Mouse (Mus musculus) G1E (cell line): ENCODE results near the gene S1pr5. TPM values are rescaled to one million over a fixed set of nuclear protein-coding genes. Genes with fewer than 3 reads are reported as not detected.

ENCODE experiments used
- ATAC-seq: 2 replicates; pipeline ENCODE4 v1.8.0; 2016; ENCODE audit warnings: mild to moderate bottlenecking; ENCODE audit not compliant: insufficient number of reproducible peaks, poor library complexity, low FRiP score, severe bottlenecking; ENCODE audit errors: extremely low read depth
- DNase-seq: peaks from one replicate; pipeline ENCODE4 v3.0.0; 2012; ENCODE audit warnings: low spot score
- H3K27me3 ChIP-seq: 2 replicates; pipeline ENCODE4 v1.6.1; 2012; ENCODE audit warnings: mild to moderate bottlenecking, low read length, inconsistent platforms; ENCODE audit not compliant: insufficient read depth
- H3K36me3 ChIP-seq: replicated peaks from 2 replicates; pipeline ENCODE3; 2012; ENCODE audit warnings: mild to moderate bottlenecking, inconsistent platforms
- H3K4me1 ChIP-seq: 2 replicates; pipeline ENCODE4 v1.6.1; 2012; ENCODE audit warnings: low read depth, low read length, inconsistent platforms, mixed read lengths; ENCODE audit not compliant: insufficient read depth
- H3K4me3 ChIP-seq: 2 replicates; pipeline ENCODE4 v1.5.1; 2012; ENCODE audit warnings: low read depth, mild to moderate bottlenecking, inconsistent platforms, low read length, moderate library complexity, mixed read lengths
- H3K9me3 ChIP-seq: replicated peaks from 2 replicates; pipeline ENCODE4 v1.6.1; 2012; ENCODE audit warnings: inconsistent platforms
- CTCF ChIP-seq: IDR thresholded peaks from 2 replicates; pipeline ENCODE4 v1.5.1; 2012; ENCODE audit warnings: low read depth, low read length, inconsistent platforms, mixed read lengths
- GATA1 ChIP-seq: IDR thresholded peaks from 2 replicates; pipeline ENCODE4 v1.6.1; 2012; ENCODE audit warnings: borderline replicate concordance, low read length, inconsistent platforms, mixed read lengths
- GATA2 ChIP-seq: IDR thresholded peaks from 2 replicates; pipeline ENCODE4 v1.6.1; 2012; ENCODE audit warnings: low read depth, low read length, inconsistent platforms, borderline replicate concordance
- POLR2AphosphoS5 ChIP-seq: IDR thresholded peaks from 2 replicates; pipeline ENCODE4 v1.6.1; 2012; ENCODE audit warnings: low read depth, low read length, inconsistent platforms; ENCODE audit not compliant: insufficient replicate concordance
- TAL1 ChIP-seq: conservative IDR thresholded peaks from 2 replicates; pipeline ENCODE4 v1.6.1; 2012; ENCODE audit warnings: low read depth, low read length, inconsistent platforms, mixed read lengths
- polyA plus RNA-seq: library from polyadenylated mRNA; stranded (reverse); fragments of >175 nt; gene quantifications from 2 replicates; pipeline ENCODE4 v1.2.3, GENCODE M21; 2012
- total RNA-seq, 2 experiments: library from RNA; stranded (forward) in 1 of 2; stranded (reverse) in 1 of 2; fragments of 200-1000 nt in 1 of 2; fragments of >200 nt in 1 of 2; fragmentation: Nextera tagmentation in 1 of 2; gene quantifications; 2 replicates each; pipeline ENCODE4 v1.2.3; 2014 to 2017

Gene S1pr5
- total and polyA plus RNA-seq, 3 experiments = 0.11 TPM; not detected in 2

DNA sequence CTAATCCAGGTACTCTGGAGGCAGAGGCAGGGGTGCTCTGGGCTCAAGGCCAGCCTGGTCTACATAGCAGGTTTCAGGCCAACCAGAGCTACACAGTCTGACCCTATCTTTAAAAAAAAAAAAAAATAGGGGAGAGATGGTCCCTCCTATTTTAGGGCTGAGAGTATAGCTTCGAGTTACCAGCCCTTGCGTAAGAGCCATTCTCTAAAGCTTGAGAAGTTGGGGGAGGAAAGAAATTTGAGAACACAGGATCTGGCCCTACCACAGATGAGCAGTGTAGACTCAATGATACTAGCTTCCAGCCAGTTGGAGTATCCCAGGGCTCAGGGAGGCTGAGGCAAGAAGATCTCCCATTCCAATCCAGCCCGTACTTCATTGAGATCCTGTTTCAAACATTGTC is 54.5 kb downstream of the S1pr5 start:
- Histone ChIP-seq H3K9me3 (no peaks in the 10 kb centered on the region), H3K27me3 (peaks cover 23% of the 10 kb centered on the region), H3K4me3 (no peak overlapping the region), H3K36me3 (no peaks in the 10 kb centered on the region), H3K4me1 (peaks cover 17% of the 10 kb centered on the region)
- no peak for DNase-seq
- TF ChIP-seq GATA2 = no peak
- no peak for TF ChIP-seq CTCF
- TF ChIP-seq GATA1 = no peak
- no peak for TF ChIP-seq TAL1
- no peak for TF ChIP-seq POLR2AphosphoS5
- no peak for ATAC-seq

Other genes with a start within 250 kb of the S1pr5 start
Only the 20 nearest of the 21 such genes appear.
- 9.6 and 9.9 TPM in 2 replicates for gene Icam1, start 232.5 kb downstream of the S1pr5 start, total RNA-seq (2014; fragmentation: Nextera tagmentation)
- 15.7 and 17.1 TPM in 2 replicates for gene Icam1, start 232.5 kb downstream of the S1pr5 start, total RNA-seq (2017)
- 5.0 and 5.8 TPM in 2 replicates for gene Icam1, start 232.5 kb downstream of the S1pr5 start, polyA plus RNA-seq
- gene Icam4, start 219.1 kb downstream of the S1pr5 start, total RNA-seq (2014; fragmentation: Nextera tagmentation) = 2.1 and 4.8 TPM in 2 replicates
- 8.2 and 10.6 TPM in 2 replicates for gene Icam4, start 219.1 kb downstream of the S1pr5 start, total RNA-seq (2017)
- 8.3 and 11.2 TPM in 2 replicates for gene Icam4, start 219.1 kb downstream of the S1pr5 start, polyA plus RNA-seq
- gene Icam5, start 216.4 kb downstream of the S1pr5 start, total RNA-seq (2014; fragmentation: Nextera tagmentation) = not detected in 2 replicates
- gene Icam5, start 216.4 kb downstream of the S1pr5 start, total RNA-seq (2017) = 0.33 and 0.99 TPM in 2 replicates
- gene Icam5, start 216.4 kb downstream of the S1pr5 start, polyA plus RNA-seq = 0.30 and 0.38 TPM in 2 replicates
- gene Zglp1, start 181.3 kb downstream of the S1pr5 start, total RNA-seq (2014; fragmentation: Nextera tagmentation) = not detected in 2 replicates
- not detected in 2 replicates for gene Zglp1, start 181.3 kb downstream of the S1pr5 start, total RNA-seq (2017)
- gene Zglp1, start 181.3 kb downstream of the S1pr5 start, polyA plus RNA-seq = 4.0 and 4.5 TPM in 2 replicates
- 0.98 and 2.2 TPM in 2 replicates for gene Gm49373, start 175.3 kb downstream of the S1pr5 start, total RNA-seq (2014; fragmentation: Nextera tagmentation)
- gene Gm49373, start 175.3 kb downstream of the S1pr5 start, total RNA-seq (2017) = 0.33 and 1.0 TPM in 2 replicates
- 0.61 and 1.2 TPM in 2 replicates for gene Gm49373, start 175.3 kb downstream of the S1pr5 start, polyA plus RNA-seq
- 52.4 and 58.5 TPM in 2 replicates for gene Fdx1l, start 174.8 kb downstream of the S1pr5 start, total RNA-seq (2014; fragmentation: Nextera tagmentation)
- 54.3 and 56.1 TPM in 2 replicates for gene Fdx1l, start 174.8 kb downstream of the S1pr5 start, total RNA-seq (2017)
- gene Fdx1l, start 174.8 kb downstream of the S1pr5 start, polyA plus RNA-seq = 30.6 and 31.0 TPM in 2 replicates
- gene Gm38431, start 156.4 kb downstream of the S1pr5 start, total RNA-seq (2014; fragmentation: Nextera tagmentation) = 95.6 and 162 TPM in 2 replicates
- 2.1 and 2.8 TPM in 2 replicates for gene Gm38431, start 156.4 kb downstream of the S1pr5 start, total RNA-seq (2017)
- 382 and 444 TPM in 2 replicates for gene Gm38431, start 156.4 kb downstream of the S1pr5 start, polyA plus RNA-seq
- 35.1 and 72.2 TPM in 2 replicates for gene Raver1, start 156.4 kb downstream of the S1pr5 start, total RNA-seq (2014; fragmentation: Nextera tagmentation)
- 18.5 and 19.6 TPM in 2 replicates for gene Raver1, start 156.4 kb downstream of the S1pr5 start, total RNA-seq (2017)
- gene Raver1, start 156.4 kb downstream of the S1pr5 start, polyA plus RNA-seq = 0.62 and 0.92 TPM in 2 replicates
- 16.1 and 16.6 TPM in 2 replicates for gene Tyk2, start 117.2 kb downstream of the S1pr5 start, total RNA-seq (2014; fragmentation: Nextera tagmentation)
- 17.4 and 19.0 TPM in 2 replicates for gene Tyk2, start 117.2 kb downstream of the S1pr5 start, total RNA-seq (2017)
- 17.3 and 19.0 TPM in 2 replicates for gene Tyk2, start 117.2 kb downstream of the S1pr5 start, polyA plus RNA-seq
- 80.4 and 86.7 TPM in 2 replicates for gene Cdc37, start 98.5 kb downstream of the S1pr5 start, total RNA-seq (2014; fragmentation: Nextera tagmentation)
- gene Cdc37, start 98.5 kb downstream of the S1pr5 start, total RNA-seq (2017) = 124 and 193 TPM in 2 replicates
- gene Cdc37, start 98.5 kb downstream of the S1pr5 start, polyA plus RNA-seq = 213 and 280 TPM in 2 replicates
- 2.5 and 2.9 TPM in 2 replicates for gene Pde4a, start 82.7 kb downstream of the S1pr5 start, total RNA-seq (2014; fragmentation: Nextera tagmentation)
- gene Pde4a, start 82.7 kb downstream of the S1pr5 start, total RNA-seq (2017) = 1.5 and 1.7 TPM in 2 replicates
- gene Pde4a, start 82.7 kb downstream of the S1pr5 start, polyA plus RNA-seq = 1.4 and 1.5 TPM in 2 replicates
- 16.7 and 21.3 TPM in 2 replicates for gene Keap1, start 9.1 kb downstream of the S1pr5 start, total RNA-seq (2014; fragmentation: Nextera tagmentation)
- gene Keap1, start 9.1 kb downstream of the S1pr5 start, total RNA-seq (2017) = 46.4 and 48.1 TPM in 2 replicates
- 73.3 and 81.7 TPM in 2 replicates for gene Keap1, start 9.1 kb downstream of the S1pr5 start, polyA plus RNA-seq
- 7.0 and 14.5 TPM in 2 replicates for gene Atg4d, start 16.9 kb upstream of the S1pr5 start, total RNA-seq (2014; fragmentation: Nextera tagmentation)
- gene Atg4d, start 16.9 kb upstream of the S1pr5 start, total RNA-seq (2017) = 9.1 and 11.0 TPM in 2 replicates
- gene Atg4d, start 16.9 kb upstream of the S1pr5 start, polyA plus RNA-seq = 14.9 and 20.7 TPM in 2 replicates
- gene Kri1, start 39.5 kb upstream of the S1pr5 start, total RNA-seq (2014; fragmentation: Nextera tagmentation) = 45.4 and 52.7 TPM in 2 replicates
- gene Kri1, start 39.5 kb upstream of the S1pr5 start, total RNA-seq (2017) = 74.3 and 89.3 TPM in 2 replicates
- 46.2 and 56.6 TPM in 2 replicates for gene Kri1, start 39.5 kb upstream of the S1pr5 start, polyA plus RNA-seq
- 15.4 and 35.8 TPM in 2 replicates for gene Cdkn2d, start 43.0 kb upstream of the S1pr5 start, total RNA-seq (2014; fragmentation: Nextera tagmentation)
- 30.3 and 31.2 TPM in 2 replicates for gene Cdkn2d, start 43.0 kb upstream of the S1pr5 start, total RNA-seq (2017)
- 14.3 and 17.4 TPM in 2 replicates for gene Cdkn2d, start 43.0 kb upstream of the S1pr5 start, polyA plus RNA-seq
- not detected in 2 replicates for gene Ap1m2, start 63.9 kb upstream of the S1pr5 start, total RNA-seq (2014; fragmentation: Nextera tagmentation)
- 0.16 TPM in 1 of 2 replicates, not detected in the other for gene Ap1m2, start 63.9 kb upstream of the S1pr5 start, total RNA-seq (2017)
- not detected in 2 replicates for gene Ap1m2, start 63.9 kb upstream of the S1pr5 start, polyA plus RNA-seq
- 42.2 and 52.7 TPM in 2 replicates for gene Slc44a2, start 72.3 kb upstream of the S1pr5 start, total RNA-seq (2014; fragmentation: Nextera tagmentation)
- gene Slc44a2, start 72.3 kb upstream of the S1pr5 start, total RNA-seq (2017) = 35.5 and 35.7 TPM in 2 replicates
- gene Slc44a2, start 72.3 kb upstream of the S1pr5 start, polyA plus RNA-seq = 45.4 and 56.8 TPM in 2 replicates
- gene Ilf3, start 119.4 kb upstream of the S1pr5 start, total RNA-seq (2014; fragmentation: Nextera tagmentation) = 87.9 and 94.1 TPM in 2 replicates
- 79.7 and 81.3 TPM in 2 replicates for gene Ilf3, start 119.4 kb upstream of the S1pr5 start, total RNA-seq (2017)
- gene Ilf3, start 119.4 kb upstream of the S1pr5 start, polyA plus RNA-seq = 123 and 138 TPM in 2 replicates
- gene Qtrt1, start 163.4 kb upstream of the S1pr5 start, total RNA-seq (2014; fragmentation: Nextera tagmentation) = 20.7 and 26.4 TPM in 2 replicates
- 34.3 and 43.8 TPM in 2 replicates for gene Qtrt1, start 163.4 kb upstream of the S1pr5 start, total RNA-seq (2017)
- 70.9 and 72.7 TPM in 2 replicates for gene Qtrt1, start 163.4 kb upstream of the S1pr5 start, polyA plus RNA-seq
- gene Dnm2, start 176.5 kb upstream of the S1pr5 start, total RNA-seq (2014; fragmentation: Nextera tagmentation) = 193 and 214 TPM in 2 replicates
- gene Dnm2, start 176.5 kb upstream of the S1pr5 start, total RNA-seq (2017) = 72.7 and 74.3 TPM in 2 replicates
- 427 and 533 TPM in 2 replicates for gene Dnm2, start 176.5 kb upstream of the S1pr5 start, polyA plus RNA-seq